Mouse (Mus musculus): ENCODE results near the gene Bola1.

DNA sequence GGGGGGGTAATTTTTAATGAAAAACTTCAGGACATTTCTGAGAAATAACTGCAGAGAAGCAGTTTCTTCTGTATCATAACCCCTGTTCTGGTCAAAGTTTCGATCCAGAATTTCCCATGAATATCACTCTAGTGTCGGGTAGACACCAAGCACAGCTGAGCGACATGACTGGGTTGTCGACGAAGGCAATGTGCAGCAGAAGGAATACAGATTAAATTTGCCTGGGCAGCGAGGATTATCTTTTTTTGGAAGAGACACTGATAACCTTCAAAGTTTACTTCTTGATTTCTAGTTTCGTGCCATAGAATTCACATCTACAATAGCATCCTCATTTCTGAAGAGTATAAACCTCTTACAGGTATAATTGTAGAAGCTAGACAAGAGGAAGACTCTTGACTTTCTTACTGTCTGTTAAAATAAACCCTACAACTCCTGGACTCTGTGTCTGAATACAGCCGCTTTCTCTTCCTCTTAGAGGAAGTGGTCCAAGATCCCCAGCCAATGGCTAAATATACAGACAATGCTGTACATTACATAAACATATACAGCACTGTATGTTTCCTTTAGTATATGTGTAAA lies 46.7 kb upstream of the Bola1 start:
- TF ChIP-seq ELF1 (IDR thresholded peaks at IDR 0.05; ENCODE audit: low read depth, low read length), result no peak
- TF ChIP-seq TCF12 (IDR thresholded peaks at IDR 0.05; ENCODE audit: low read depth, low read length), result no peak
